Mouse (Mus musculus) brain, embryonic 14.5 days (tissue): ENCODE data around the gene Pin1.
"Not testable (repeated sequence)": the region's sequence is repeated elsewhere in the genome, so short reads cannot be mapped to it uniquely, and the experiment has no call there.

Experiments used
- CTCF ChIP-seq: fragments of 200-500 bp; IDR thresholded peaks from 2 replicates; pipeline ENCODE4 v1.5.1; 2012; ENCODE audit warnings: inconsistent platforms, mild to moderate bottlenecking, moderate library complexity, borderline replicate concordance; ENCODE audit not compliant: insufficient read depth, insufficient read length; ENCODE audit errors: extremely low read depth
- POLR2A ChIP-seq: fragments of 200-500 bp; IDR thresholded peaks from 2 replicates; pipeline ENCODE4 v1.6.1; 2012; ENCODE audit warnings: mild to moderate bottlenecking, inconsistent platforms, borderline replicate concordance; ENCODE audit not compliant: poor library complexity, insufficient read depth, insufficient read length, severe bottlenecking; ENCODE audit errors: extremely low read depth

DNA sequence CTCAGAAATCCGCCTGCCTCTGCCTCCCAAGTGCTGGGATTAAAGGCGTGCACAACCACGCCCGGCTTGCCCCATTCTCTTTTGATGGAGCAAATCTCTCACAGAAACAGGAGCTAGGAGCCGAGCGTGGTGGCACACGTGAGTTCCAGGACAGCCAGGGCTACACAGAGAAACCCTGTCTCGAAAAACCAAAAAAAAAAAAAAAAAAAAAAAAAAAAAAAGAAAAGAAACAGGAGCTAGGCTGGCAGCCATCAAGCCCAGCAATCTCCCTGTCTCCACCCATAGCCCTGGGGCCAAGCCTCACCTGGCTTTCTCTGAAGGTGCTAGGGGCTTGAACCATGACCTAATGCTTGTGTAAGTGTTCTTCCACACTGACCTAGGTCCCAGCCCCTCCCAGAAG is 16.2 kb upstream of the Pin1 start:
- TF ChIP-seq CTCF, POLR2A: not testable (repeated sequence)
